Mouse (Mus musculus) lung, postnatal 0 days (tissue): ENCODE results near the gene Vmn1r4. TPM values are rescaled to one million over a fixed set of nuclear protein-coding genes. Genes with fewer than 3 reads are reported as not detected.

ENCODE experiments used
- ATAC-seq: fragments of 200-750 bp; cut with Nextera tagmentation; 2 replicates; pipeline ENCODE4 v1.8.0; 2017; ENCODE audit warnings: moderate library complexity
- DNase-seq: peaks from one replicate; pipeline ENCODE4 v3.0.0-alpha.2; 2016; ENCODE audit warnings: low spot score
- H3K27ac ChIP-seq: fragments of 300-500 bp; sonication (generic); 2 replicates; pipeline ENCODE4 v1.5.1; 2014; ENCODE audit warnings: antibody characterized with exemption, mild to moderate bottlenecking, low read length, mixed read lengths
- H3K27me3 ChIP-seq: fragments of 300-500 bp; sonication (generic); replicated peaks from 2 replicates; pipeline ENCODE4 v1.6.1; 2014; ENCODE audit warnings: low read length, mixed read lengths; ENCODE audit not compliant: insufficient read depth
- H3K36me3 ChIP-seq: fragments of 300-500 bp; sonication (generic); 2 replicates; pipeline ENCODE4 v1.6.1; 2014; ENCODE audit warnings: low read length, mixed read lengths; ENCODE audit not compliant: insufficient read depth
- H3K4me1 ChIP-seq: fragments of 300-500 bp; sonication (generic); 2 replicates; pipeline ENCODE4 v1.6.1; 2014; ENCODE audit warnings: antibody characterized with exemption, low read depth, low read length, mixed read lengths; ENCODE audit not compliant: insufficient read depth
- H3K4me2 ChIP-seq: fragments of 300-500 bp; sonication (generic); replicated peaks from 2 replicates; pipeline ENCODE4 v1.6.1; 2014; ENCODE audit warnings: low read depth, mild to moderate bottlenecking, low read length, moderate library complexity, mixed read lengths
- H3K4me3 ChIP-seq: fragments of 300-500 bp; sonication (generic); 2 replicates; pipeline ENCODE4 v1.5.1; 2014; ENCODE audit warnings: low read depth, low read length
- H3K9ac ChIP-seq: fragments of 300-500 bp; sonication (generic); replicated peaks from 2 replicates; pipeline ENCODE4 v1.6.1; 2014; ENCODE audit warnings: low read depth, mild to moderate bottlenecking
- H3K9me3 ChIP-seq: fragments of 300-500 bp; sonication (generic); 2 replicates; pipeline ENCODE4 v1.6.1; 2016; ENCODE audit warnings: low read length, mixed read lengths
- CTCF ChIP-seq: IDR thresholded peaks from 2 replicates; pipeline ENCODE4 v1.5.1; 2016; ENCODE audit warnings: antibody characterized with exemption, mild to moderate bottlenecking
- EP300 ChIP-seq: IDR thresholded peaks from 2 replicates; pipeline ENCODE4 v1.6.1; 2016; ENCODE audit warnings: antibody characterized with exemption, mild to moderate bottlenecking, control low read depth
- WGBS: fragments of 180-500 bp; shearing (Covaris S2); extraction: QIAGEN DNeasy Blood & Tissue Kit; methylation state at CpG from one replicate; pipeline ENCODE4 v1.1.7; 2014; 5-methylcytosine and 5-hydroxymethylcytosine counted together
- polyA plus RNA-seq: library from polyadenylated mRNA; unstranded; fragments of >200 nt; fragmentation: Nextera tagmentation; extraction: Ambion mirVana; gene quantifications from 2 replicates; pipeline ENCODE4 v1.2.1, GENCODE M21; 2015

The Vmn1r4 gene
- polyA plus RNA-seq, 1 experiment from 2014 or later, result 0.17 TPM

- Histone ChIP-seq H3K27ac (no peak overlapping the region), H3K36me3 (no peaks in the 10 kb centered on the region), H3K4me2 (no peak overlapping the region), H3K9me3 (no peaks in the 10 kb centered on the region), H3K4me1 (peaks cover 2% of the 10 kb centered on the region; the same call in 1 of the 2 replicates), H3K4me3 (no peak overlapping the region), H3K9ac (no peak overlapping the region), H3K27me3 (no peaks in the 10 kb centered on the region)
- WGBS, result 73% methylated on average over 2 of the region's 2 CpGs
- TF ChIP-seq CTCF (no peak), EP300 (peak; percentile 34; the same call in 1 of the 2 replicates)
- DNase-seq (no peak), ATAC-seq (peak; percentile 15; the same call in 1 of the 2 replicates)
These were observed 18.8 kb upstream of the Vmn1r4 start for GRCm38 (mm10) chr6:56904982-56905381.

GRCm38 (mm10) chr6:56905486-56905885, 18.3 kb upstream of the Vmn1r4 start:
- 82% methylated on average over 5 of the region's 5 CpGs for whole genome bisulfite sequencing
- Histone ChIP-seq H3K9ac (no peak overlapping the region), H3K4me2 (no peak overlapping the region), H3K4me3 (no peak overlapping the region), H3K27ac (no peak overlapping the region), H3K4me1 (peaks cover 2% of the 10 kb centered on the region; the same call in 1 of the 2 replicates), H3K9me3 (no peaks in the 10 kb centered on the region), H3K36me3 (no peaks in the 10 kb centered on the region), H3K27me3 (no peaks in the 10 kb centered on the region)
- DNase-seq (no peak), ATAC-seq (no peak)
- TF ChIP-seq CTCF (no peak), EP300 (no peak)

GRCm38 (mm10) chr6:56906121-56906846, 17.5 kb upstream of the Vmn1r4 start:
- H3K27me3 ChIP-seq, result no peaks in the 10 kb centered on the region
- no peak overlapping the region for H3K4me3 ChIP-seq
- WGBS, result 76% methylated on average over 8 of the region's 8 CpGs
- ATAC-seq (no peak), DNase-seq (no peak)
- H3K9me3 ChIP-seq, result no peaks in the 10 kb centered on the region
- H3K4me1 ChIP-seq, result peaks cover 2% of the 10 kb centered on the region; the same call in 1 of the 2 replicates
- no peaks in the 10 kb centered on the region for H3K36me3 ChIP-seq
- TF ChIP-seq CTCF (no peak), EP300 (no peak)
- no peak overlapping the region for H3K4me2 ChIP-seq
- H3K27ac ChIP-seq, result no peak overlapping the region
- no peak overlapping the region for H3K9ac ChIP-seq

- H3K36me3 ChIP-seq, result no peaks in the 10 kb centered on the region
- no peak overlapping the region for H3K4me3 ChIP-seq
- H3K9ac ChIP-seq, result no peak overlapping the region
- no peak for ATAC-seq
- no peak for TF ChIP-seq EP300
- TF ChIP-seq CTCF, result no peak
- no peak for DNase-seq
- H3K4me1 ChIP-seq, result 0 out of 2 replicates have a peak, but pooled peaks cover 2% of the 10 kb centered on the region
- H3K27me3 ChIP-seq, result no peaks in the 10 kb centered on the region
- H3K27ac ChIP-seq, result no peak overlapping the region
- WGBS, result 91% methylated on average over 3 of the region's 3 CpGs
- H3K4me2 ChIP-seq, result no peak overlapping the region
- H3K9me3 ChIP-seq, result no peaks in the 10 kb centered on the region
These were observed 15.8 kb upstream of the Vmn1r4 start for GRCm38 (mm10) chr6:56907973-56908372.

- WGBS, result 82% methylated on average over 2 of the region's 2 CpGs
- ATAC-seq, result no peak
- H3K27ac ChIP-seq, result no peak overlapping the region
- no peak overlapping the region for H3K4me3 ChIP-seq
- no peaks in the 10 kb centered on the region for H3K9me3 ChIP-seq
- H3K27me3 ChIP-seq, result no peaks in the 10 kb centered on the region
- no peak for TF ChIP-seq EP300
- TF ChIP-seq CTCF, result no peak
- H3K9ac ChIP-seq, result no peak overlapping the region
- no peak overlapping the region for H3K4me2 ChIP-seq
- DNase-seq, result no peak
- H3K4me1 ChIP-seq, result 0 out of 2 replicates have a peak, but pooled peaks cover 2% of the 10 kb centered on the region
- no peaks in the 10 kb centered on the region for H3K36me3 ChIP-seq
These were observed 15.4 kb upstream of the Vmn1r4 start for GRCm38 (mm10) chr6:56908397-56908796.

- H3K4me3 ChIP-seq, result no peak overlapping the region
- peak; percentile 80 for DNase-seq
- H3K27ac ChIP-seq, result no peak overlapping the region
- 8% methylated on average over 4 of the region's 4 CpGs for WGBS
- no peak overlapping the region for H3K4me2 ChIP-seq
- ATAC-seq, result peak; percentile 73
- H3K36me3 ChIP-seq, result no peaks in the 10 kb centered on the region
- no peaks in the 10 kb centered on the region for H3K9me3 ChIP-seq
- TF ChIP-seq CTCF (peak; percentile 94), EP300 (no peak)
- H3K4me1 ChIP-seq, result 0 out of 2 replicates have a peak, but pooled peaks cover 2% of the 10 kb centered on the region
- no peak overlapping the region for H3K9ac ChIP-seq
- H3K27me3 ChIP-seq, result no peaks in the 10 kb centered on the region
These were observed 14.9 kb upstream of the Vmn1r4 start for GRCm38 (mm10) chr6:56908912-56909311.
